Mouse (Mus musculus): ENCODE measurements around the gene Gm28551. TPM values are rescaled to one million over a fixed set of nuclear protein-coding genes. Genes with fewer than 3 reads are reported as not detected.

The Gm28551 gene
- polyA plus RNA-seq (2014; fragmentation: Illumina TruSeq; extraction: RNeasy Lipid Tissue Mini Kit (QIAGEN cat#74804); ENCODE audit: low read depth, low replicate concordance), result 3.6 TPM

DNA sequence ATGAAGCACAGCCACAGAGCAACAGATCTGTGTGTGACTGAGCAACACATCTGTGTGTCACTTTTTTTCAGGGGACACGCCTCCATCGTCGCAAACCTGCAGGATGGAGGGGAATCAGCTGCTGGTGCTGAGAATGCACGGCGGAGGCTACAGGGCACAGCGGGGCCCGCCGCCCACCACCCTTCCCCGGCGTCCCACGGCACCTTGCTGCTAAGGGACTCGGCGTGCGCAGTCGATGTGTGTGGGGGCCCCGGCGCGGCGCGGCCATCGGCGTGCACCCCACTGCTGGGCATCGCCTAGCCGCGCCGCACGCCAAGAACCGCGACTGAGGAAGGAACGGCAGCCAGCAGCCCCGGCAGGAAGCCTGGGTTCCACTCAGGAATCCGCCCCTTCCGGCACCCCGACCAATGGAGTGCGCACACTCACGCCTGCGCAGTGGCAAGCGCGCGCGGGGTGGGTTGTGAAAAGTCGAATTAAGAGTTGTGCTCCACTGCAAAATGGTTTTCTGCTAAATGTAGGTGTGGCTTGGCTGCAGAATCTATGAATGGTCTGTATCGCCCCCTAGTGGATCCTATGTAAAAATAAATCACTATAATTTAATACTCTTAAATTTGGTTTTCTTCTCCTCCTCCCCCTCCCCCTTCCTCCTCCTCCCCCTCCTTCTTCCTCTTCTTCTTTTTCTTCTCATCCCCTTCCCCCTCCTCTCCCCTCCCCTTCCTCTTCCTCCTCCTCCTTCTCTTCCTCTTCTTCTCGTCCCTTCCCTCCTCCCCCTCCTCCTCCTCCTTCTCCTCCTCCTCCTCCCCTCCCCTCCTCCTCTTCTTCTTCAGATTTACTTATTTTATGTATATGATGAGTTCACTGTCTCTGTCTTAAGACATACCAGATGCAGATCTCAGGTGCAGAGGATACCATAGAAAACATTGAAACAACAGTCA lies at the start of gene Gm28551, which contains the start of the genes Asdurf and Asnsd1:
TSS of gene Gm28551 (minus strand) at position 341 of the 935 bp plus-strand sequence.
TSS of gene Asdurf (minus strand) at position 293 of the 935 bp plus-strand sequence.
TSS of gene Asnsd1 (minus strand) at position 426 of the 935 bp plus-strand sequence.

DNA sequence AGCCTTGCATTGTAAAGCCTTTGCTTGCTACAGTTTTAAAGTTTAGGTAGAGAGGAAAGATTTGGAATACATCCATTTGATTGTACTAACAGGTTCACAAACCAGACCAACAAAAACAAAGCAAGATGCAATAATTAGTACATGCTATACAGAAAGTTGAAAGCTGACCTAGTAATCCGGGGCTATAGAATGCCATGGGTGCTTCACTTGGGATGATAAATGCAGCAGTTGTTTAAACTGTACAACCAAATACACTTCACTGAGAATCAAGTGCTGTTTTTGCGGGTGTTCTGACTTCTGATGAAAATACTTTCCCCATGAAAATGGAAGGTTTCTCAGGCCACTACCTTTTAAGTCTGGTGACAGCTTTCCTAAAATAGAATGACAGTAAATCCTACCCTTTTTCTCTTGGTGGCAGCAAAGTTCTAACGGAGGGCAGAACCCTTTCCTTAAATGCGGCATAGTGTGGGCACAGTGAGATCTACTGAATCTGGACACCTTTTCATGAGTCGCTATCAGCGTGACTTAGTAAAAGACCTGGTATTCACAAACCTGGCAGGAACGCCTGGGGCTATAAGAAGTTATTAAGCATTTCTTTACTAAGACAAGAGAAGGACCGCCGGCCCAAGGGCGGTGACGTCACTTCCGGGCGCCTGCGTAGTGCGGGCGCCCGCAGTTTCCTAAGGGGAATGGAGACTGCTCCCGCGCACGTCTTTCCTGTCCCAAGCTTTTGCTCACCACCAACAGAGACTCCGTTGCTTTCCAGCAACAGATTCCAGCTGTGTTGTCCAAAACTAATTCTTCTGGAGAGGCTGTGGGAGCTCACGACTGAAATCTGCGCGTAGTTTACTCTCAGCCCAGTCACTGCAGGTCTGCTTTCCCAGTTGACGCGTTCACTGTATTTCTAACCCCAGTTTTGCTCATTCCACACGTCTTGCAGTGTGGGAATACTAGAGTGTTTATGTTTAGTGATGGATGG lies 39.2 kb downstream of the Gm28551 start, which contains the start of gene Osgepl1:
TSS of gene Osgepl1 (plus strand) at position 636 of the 979 bp plus-strand sequence.

DNA sequence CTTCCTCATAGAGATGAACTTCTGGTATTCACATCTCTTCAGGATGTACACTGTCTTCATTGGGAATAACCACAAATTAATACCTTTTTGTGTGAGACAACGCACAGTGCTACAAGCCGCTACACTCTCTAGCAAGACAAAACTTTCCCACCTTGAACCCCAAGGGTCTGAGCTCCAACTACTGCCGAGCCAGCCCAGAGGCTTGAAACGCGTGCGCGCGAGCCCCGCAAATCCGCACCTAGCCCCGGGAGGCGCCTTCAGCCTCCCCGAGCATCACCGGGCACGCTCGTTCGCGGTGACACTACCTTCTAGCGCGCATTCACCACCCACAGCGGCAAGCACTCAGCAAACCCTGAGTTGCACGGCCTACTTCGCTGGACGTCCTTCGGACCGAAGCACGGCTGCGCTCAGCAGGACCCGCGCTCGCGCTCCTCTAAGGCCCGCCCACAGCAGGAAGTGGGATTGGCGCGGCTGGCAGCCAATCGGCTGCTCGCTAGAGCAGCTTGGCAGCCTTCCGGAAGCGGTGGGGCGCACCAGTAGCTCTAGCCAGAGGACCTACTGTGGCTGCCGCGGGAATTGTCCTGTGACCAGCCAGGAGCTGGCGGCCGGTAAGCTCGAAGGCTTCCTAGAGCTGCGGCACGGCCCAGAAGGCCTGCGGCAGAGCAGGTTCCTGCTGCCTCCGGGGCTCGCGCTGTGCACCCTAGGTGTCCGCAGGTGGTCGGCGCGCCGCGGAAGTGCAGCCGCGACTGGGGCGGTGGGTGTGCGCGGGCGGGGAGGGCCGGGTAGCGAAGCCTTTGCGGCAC lies 55.7 kb downstream of the Gm28551 start, which contains the start of the genes Pms1, Ormdl1 and Gm28778:
TSS of gene Pms1 (minus strand) at position 438 of the 803 bp plus-strand sequence.
TSS of gene Ormdl1 (plus strand) at position 515 of the 803 bp plus-strand sequence.
TSS of gene Gm28778 (plus strand) at position 531 of the 803 bp plus-strand sequence.

Other genes starting within 250 kb of the Gm28551 start
- gene 1700019A02Rik, start 165.0 kb downstream of the Gm28551 start, polyA plus RNA-seq (2014; fragmentation: Illumina TruSeq; extraction: RNeasy Lipid Tissue Mini Kit (QIAGEN cat#74804); ENCODE audit: low read depth, low replicate concordance), result 923 TPM
- gene Pms1, start 55.6 kb downstream of the Gm28551 start, polyA plus RNA-seq (2014; fragmentation: Illumina TruSeq; extraction: RNeasy Lipid Tissue Mini Kit (QIAGEN cat#74804); ENCODE audit: low read depth, low replicate concordance), result 5.9 TPM
- gene Ormdl1, start 55.6 kb downstream of the Gm28551 start, polyA plus RNA-seq (2014; fragmentation: Illumina TruSeq; extraction: RNeasy Lipid Tissue Mini Kit (QIAGEN cat#74804); ENCODE audit: low read depth, low replicate concordance), result 12.4 TPM
- not detected for gene Gm28778, start 55.6 kb downstream of the Gm28551 start, polyA plus RNA-seq (2014; fragmentation: Illumina TruSeq; extraction: RNeasy Lipid Tissue Mini Kit (QIAGEN cat#74804); ENCODE audit: low read depth, low replicate concordance)
- 75.9 TPM for gene Osgepl1, start 39.0 kb downstream of the Gm28551 start, polyA plus RNA-seq (2014; fragmentation: Illumina TruSeq; extraction: RNeasy Lipid Tissue Mini Kit (QIAGEN cat#74804); ENCODE audit: low read depth, low replicate concordance)
- 736 TPM for gene Asdurf, start within 50 bp of the Gm28551 start, polyA plus RNA-seq (2014; fragmentation: Illumina TruSeq; extraction: RNeasy Lipid Tissue Mini Kit (QIAGEN cat#74804); ENCODE audit: low read depth, low replicate concordance)
- 500 TPM for gene Asnsd1, start 85 bp upstream of the Gm28551 start, polyA plus RNA-seq (2014; fragmentation: Illumina TruSeq; extraction: RNeasy Lipid Tissue Mini Kit (QIAGEN cat#74804); ENCODE audit: low read depth, low replicate concordance)

Measured in testis, adult 10 weeks (tissue).